Mouse (Mus musculus) kidney, postnatal 4 days (tissue): ENCODE measurements around the gene Tnfrsf1b.

Source experiments
- DNase-seq, 2 experiments: peaks; one replicate each; pipeline ENCODE4 v3.0.0; 2021; ENCODE audit warnings: mixed read lengths in 2 of 2

Tnfrsf1b gene

DNA sequence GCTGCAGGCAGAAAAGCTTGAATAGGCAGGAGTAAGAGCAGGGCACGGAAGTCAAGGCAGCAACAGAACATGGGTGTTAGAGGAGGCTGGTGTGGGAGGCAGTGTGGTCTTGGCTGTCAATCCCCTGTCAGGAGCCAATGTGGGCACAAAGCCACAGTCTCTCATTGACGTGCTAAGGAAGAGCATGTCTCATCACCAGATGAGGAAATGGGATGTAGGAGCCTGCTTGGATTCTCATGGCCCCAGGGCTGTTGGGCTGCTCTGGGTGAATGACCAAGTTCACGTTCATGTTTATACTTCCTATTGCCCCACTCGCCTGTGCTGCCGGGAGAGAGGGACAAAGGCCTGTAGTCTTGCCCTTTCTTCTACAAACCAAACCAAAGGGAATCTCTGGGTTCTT is 28.8 kb downstream of the Tnfrsf1b start:
- DNase-seq: no peak

DNA sequence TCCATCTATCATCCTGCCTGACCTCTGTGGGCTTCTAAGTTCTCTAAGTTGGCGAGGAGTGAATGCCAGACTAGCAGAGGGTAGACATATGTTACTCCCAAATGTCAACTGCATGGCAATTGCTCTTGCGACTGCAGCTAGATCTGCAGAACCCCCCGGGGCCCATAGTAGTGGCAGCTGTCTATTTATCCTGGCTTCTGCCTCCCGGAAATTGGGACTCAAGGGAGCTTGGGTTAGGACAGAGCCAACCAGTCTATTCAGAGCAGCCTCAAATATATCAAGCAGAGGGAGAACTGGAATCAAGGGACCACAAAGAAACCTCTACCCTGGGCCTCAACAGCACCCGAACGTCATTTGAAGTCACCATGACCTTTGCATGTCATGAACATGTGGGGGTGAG is 29.6 kb downstream of the Tnfrsf1b start:
- DNase-seq: no peak

DNA sequence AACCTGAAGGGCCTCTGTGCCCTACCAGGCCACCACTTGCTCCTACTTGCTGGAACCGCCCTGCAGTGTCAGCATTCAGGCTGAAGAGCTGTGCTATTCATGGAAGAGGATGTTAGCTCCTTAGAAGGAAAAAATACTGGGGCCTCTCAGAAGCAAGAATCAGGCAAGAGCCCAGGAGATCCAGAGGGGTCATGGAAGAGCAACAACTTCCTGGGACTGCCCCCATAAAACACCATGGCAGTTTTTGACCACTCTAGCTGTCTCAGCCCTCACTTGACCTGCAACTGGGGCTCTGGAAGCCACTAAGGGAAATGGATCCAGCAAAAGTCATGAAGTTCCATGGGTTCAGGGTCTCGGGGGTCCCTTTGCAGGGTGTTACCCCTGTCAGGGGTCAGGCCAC is 31.3 kb downstream of the Tnfrsf1b start:
- no peak for DNase-seq

DNA sequence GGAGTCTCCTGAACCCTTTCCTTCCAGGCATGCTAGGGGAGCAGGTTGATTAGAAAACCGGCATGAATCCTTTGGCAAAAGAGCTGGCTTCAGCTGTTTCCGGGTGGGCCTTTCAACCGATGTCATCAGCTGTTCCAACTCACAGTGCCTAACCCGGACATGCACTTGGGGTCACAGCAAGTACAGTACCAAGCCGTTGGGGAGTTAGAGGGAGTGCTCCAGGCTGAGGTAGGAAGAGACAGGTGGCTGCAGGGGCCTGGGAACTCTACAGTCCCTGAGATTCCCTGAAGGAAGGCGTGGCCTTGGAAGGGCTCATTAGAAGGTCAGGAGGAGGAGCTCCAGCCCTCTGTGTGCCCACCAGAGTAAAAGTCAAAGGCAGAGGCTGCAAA is 31.9 kb downstream of the Tnfrsf1b start:
- DNase-seq: no peak

DNA sequence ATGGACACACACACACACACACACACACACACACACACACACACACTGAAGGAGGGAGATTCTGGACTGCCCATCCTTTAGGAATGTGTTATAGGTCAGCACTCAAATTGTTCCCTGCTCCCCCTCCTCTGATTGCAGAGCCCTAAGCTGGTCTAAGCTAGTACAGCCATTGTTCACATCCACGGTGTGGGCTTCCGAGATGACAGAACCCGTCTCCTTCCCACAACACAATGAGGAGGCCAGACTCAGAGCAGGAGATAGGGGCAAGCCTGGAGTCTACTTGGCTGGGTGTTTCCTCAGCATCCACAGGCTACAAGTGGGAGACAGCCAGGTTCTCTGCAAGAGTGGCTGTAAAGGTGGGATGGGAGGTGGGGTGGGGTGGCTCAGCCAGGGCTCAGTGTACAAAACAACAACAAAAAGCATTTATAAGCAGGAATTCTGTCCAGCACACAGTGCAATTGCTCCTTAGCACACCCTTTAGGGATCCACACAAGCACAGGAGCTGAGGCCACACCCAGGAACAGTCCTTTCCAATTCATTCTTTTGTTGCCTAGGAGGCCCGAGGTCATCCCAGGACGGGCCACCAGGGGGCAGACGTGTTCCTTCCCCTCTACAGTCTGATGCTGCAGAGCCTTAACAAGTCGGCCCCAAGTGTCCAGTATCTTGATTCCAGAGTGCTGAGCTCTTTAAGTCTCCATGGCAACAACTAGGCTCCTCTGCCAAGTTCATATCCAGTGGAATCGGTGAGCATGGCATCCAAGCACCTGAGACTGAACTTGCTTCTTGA is 32.5 kb downstream of the Tnfrsf1b start:
- DNase-seq: peak; percentile 94 to 95

DNA sequence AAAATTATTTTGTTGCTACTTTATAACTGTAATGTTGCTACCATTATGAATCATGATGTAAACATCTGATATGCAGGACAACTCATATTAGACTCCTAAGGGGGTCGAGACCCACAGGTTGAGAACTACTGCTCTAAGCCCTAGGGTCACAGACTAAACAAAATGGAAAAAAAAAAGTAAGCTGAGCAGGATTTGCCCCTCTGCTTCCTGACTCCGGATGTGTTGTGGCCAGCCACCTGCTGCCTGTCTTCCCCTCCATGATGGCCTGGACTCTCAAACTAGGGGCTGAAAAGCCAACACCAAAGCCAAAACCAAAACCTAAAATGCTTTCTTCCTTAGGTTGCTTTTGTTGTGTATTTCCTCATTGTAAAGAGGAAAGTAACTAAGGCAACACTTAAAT is 35.6 kb downstream of the Tnfrsf1b start:
- no peak for DNase-seq

DNA sequence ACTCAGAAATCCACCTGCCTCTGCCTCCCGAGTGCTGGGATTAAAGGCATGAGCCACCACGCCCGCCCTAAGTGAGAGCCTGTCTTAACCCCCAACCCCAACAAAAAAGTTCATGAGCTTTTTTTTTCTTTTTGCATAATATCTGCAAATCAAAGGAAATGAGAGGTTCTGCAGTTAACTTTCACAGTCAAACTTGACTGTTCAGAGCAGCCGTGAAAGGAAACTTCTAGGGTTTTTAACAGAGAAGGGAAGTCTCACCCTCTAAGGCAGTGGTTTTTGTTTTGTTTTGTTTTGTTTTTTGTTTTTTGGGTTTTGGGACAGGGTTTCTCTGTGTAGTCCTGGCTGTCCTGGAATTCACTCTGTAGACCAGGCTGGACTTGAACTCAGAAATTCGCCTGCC is 36.1 kb downstream of the Tnfrsf1b start:
- DNase-seq: no peak

DNA sequence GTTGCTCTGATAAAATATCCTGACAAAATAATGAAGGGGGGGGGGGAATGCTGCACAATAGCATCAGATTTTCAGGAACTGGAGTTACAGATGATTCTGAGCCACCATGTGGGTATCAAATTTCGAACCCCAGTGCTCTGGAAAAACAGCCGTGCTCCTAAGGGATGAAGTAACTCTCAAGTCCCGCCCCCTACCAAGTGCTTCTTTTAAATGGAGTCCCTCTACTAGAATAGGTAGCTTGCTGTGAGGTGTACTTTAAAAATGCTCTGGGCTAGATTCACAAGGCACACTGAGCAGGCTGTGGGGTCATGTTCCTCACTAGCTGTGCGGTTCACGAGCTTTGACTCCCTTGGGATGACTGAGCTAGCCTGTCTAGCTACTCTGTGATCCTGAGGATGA is 37.0 kb downstream of the Tnfrsf1b start:
- DNase-seq: no peak

DNA sequence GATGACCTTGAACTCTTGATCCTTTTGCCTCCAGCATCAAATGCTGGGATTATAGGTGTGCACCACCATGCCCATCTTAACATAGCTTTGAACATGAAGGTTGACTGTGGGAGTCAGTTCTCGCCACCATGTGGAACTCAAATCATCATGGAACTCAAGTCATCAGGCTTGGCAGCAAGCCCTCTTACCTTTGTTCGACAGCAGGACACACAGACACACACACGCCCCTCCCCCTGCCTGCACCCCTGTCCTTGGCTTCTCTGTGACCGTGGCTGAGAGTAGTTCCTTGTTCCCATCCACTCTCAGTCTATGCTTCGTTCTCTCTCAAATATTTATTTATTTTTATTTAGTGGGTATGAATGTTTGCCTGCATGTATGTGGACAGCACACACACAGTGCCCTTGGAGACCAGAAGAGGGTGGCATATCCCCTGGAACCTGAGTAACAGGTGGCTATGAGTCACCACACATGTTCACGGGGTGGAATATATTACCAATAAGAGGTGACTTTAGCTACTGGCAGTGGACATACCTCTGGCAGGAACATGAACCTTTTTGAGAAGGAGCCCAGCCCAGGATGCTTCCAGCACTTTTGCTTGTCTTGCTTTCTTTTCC is 37.5 kb downstream of the Tnfrsf1b start:
- no peak for DNase-seq

DNA sequence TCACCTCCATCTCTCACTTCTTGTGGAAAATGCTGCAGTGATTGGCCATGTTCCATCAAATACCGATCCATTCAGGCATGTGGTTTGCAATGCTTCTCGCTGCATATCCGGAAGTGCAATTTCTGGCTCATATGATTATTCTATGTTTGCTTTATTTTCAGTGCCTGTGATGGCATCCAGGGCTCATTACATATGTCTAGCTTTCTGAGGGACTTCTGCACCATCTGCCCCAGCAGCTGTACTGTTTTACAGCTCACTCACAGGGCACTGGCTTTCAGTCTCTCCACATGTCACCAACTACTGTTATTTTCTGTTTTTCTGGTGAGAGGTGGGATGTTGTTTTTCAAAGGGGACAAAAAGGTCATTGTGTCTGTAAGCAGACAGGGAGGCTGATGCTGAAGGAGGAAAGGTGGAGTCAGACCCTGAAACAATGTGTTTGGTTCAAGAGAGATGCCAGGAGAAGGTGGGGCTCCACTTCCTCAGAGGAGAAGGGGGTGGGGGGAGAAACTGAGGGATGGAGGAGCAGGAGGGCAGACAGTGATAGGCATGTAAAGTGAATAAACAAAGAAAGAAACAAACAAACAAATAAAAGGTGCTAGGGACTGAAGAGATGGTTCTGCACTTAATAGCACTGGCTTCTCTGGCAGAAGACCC is 38.8 kb downstream of the Tnfrsf1b start:
- no peak for DNase-seq

DNA sequence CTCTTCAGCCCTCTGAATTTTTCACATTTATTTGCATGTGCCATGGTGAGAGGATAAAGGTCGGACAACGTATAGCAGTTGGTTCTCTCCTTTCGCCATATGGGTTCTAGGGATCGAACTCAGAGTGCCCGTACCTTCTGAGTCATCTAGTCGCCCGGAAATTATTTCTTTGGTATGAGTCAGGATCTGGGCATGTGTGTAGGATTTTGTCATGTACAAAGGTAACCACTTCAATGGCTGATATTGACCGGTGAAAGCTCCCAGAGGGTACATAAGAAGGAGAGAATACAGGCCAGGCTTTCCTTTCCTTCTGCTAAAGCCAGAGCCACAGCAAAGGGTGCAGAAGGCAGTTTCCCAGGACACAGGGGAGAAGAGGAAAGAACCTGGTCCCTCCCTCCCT is 41.9 kb downstream of the Tnfrsf1b start:
- no peak for DNase-seq

DNA sequence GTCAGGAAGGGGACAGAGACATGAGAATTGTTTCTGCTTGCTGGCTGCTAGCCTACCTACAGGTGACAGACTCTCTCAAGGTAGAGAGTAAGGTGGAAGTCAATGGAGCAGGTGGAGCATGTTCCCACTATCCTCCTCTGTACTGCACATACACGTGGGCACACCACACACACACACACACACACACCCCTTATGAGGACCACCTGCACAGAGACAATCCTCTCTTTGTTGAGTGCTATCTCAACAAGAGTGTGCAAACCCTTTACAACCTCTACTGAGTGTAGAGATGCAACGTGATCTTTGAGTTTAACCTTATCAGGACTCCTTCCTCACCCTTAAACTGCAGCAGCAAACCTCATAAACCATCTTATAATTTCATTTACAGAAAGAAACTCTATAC is 43.4 kb downstream of the Tnfrsf1b start:
- no peak for DNase-seq

DNA sequence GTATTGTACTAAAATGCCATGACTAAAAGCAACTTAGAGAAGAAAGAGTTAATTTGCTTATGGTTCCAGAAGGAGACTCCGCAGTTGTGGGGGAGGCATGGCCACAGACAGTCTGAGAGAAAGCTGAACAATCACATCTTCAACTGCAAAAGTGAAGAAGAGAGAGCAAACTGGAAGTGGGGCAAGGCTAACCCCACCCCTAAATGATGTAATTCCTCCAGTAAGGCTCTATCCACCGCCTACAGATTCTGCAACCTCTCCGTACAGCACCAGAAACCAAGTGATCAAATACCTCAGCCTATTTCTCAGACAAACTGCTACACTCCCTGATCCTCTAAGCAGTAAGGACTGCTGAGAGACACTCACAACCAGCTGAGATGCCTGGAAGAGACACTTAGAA is 45.2 kb downstream of the Tnfrsf1b start:
- no peak for DNase-seq

DNA sequence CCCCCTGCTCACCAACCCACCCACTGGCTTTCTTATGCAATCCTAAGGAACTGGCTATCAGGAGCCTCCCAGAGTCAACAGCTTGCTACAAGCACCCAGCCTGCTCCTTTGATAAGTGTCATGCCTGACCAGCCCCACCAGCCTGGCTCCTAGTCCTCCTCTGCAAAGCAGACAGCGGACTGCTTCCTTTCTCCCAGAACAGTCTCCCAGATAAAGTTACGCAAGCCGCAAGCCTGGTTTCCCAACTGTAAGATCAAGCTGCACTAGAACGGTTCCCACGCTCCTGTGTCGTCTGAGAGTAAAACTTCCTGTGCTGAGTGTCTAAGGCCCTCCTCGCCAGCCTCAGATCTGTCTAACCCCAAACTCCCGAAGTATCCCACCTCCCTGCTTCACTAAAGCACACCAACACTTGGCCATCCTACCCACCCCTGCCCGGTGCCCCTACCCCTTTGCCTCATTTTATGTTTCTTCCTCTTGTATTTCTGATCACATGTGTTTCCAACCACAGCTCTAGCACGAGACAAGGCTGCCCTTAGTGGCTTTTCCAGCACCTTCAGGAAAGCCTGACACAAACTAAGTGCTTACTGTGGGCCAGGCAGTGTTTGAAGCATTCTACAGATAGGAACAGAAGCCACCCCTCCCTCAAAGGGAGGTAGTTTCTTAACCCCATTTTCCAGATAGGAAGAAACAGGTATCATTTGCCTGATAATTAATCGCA is 46.5 kb downstream of the Tnfrsf1b start:
- peak in 1 of 2 experiments; percentile 22 for DNase-seq

DNA sequence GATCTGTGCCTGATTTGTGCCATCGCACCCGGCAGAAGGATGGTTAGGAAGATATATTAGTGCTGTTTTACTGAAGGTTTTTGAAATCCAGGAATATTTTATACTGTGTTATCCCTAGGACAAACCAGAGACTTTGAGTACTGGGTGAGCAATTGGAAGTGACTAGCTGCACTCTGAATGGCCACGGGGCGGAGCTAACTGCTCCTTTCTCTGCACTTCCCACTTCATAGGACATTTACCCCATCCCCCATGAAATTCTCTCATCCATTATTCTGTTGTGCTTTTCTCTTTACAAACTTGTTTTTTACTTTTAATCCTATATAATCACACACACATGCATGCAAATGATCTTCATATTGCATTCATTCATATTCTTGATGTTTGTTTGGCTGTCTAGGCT is 50.1 kb downstream of the Tnfrsf1b start:
- DNase-seq: no peak

DNA sequence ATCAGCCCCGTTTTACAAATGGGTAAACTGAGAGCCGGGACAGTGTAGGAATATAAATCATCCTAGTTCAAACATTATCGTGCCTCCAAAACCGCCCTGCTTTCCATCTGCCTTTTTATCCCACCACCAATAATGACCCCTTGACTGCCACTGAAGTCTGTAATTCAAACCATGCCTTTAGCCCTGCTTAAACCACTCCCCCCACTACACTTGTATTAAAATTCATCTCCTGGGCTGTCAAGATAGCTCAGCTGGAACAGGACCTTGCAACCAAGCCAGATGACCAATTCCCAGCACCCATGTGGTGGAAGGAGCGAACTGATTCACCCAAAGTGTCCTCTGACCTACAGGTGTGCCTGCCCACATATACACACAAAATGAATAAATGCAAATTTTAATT is 51.5 kb downstream of the Tnfrsf1b start:
- DNase-seq: no peak

DNA sequence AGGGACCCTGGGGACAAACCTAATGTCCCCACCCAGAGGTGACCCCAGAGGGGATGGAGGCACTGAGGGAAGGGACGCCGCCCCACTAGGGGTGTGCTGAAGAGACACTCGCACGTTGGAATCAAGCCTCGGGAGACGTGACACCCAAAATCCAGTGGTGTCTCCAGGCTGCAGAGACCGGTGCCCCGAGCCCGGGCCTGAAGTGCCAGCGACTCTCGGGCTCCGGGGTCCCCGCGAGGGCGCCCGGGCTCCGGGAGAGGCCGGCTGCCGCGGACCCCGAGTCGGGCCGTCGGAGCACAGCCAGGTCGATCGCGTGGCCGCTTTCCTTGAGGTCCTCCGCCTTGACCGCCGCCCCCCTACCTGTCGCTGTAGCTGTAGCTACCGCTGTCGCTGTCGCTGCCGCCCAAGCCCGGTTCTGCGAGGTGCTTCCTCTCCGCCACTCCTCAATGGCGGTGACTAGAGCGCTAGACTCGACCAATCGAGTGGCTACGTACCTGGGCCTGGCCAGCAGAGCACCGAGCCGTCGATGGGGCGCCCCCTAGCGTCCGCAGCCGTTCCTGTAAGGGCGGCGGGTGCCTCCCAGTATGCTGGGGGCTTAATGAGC is 52.0 kb downstream of the Tnfrsf1b start, which contains the start of gene Vps13d:
Vps13d (minus strand) TSS at position 447 of the 604 bp plus-strand sequence.
- DNase-seq: peak; percentile 96

DNA sequence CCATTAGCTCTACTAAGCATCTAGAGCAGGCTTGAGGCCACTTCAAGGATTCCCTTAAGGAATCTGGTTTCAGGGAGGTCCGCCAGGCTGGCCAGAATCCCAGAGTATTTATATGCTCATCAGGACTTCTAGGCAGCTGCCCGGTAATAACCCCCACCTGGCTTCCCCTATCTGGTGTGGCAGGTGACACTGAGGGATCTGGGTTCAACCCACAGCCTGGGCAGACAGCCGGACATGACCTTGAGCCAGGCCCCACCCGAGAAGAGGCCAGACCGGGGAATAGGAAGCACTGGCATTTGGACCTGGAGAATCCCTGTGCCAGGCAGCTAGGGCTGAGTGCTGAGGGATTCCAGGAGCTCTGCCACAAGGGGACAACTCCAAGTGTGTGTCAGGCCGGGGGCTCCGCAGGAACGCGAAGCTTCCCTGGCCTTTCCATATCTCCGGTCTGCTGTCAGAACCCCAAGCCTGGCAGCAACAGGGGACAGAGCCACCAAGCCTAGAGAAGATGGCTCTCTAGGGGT is 52.6 kb downstream of the Tnfrsf1b start:
- peak; percentile 36 to 53 for DNase-seq

DNA sequence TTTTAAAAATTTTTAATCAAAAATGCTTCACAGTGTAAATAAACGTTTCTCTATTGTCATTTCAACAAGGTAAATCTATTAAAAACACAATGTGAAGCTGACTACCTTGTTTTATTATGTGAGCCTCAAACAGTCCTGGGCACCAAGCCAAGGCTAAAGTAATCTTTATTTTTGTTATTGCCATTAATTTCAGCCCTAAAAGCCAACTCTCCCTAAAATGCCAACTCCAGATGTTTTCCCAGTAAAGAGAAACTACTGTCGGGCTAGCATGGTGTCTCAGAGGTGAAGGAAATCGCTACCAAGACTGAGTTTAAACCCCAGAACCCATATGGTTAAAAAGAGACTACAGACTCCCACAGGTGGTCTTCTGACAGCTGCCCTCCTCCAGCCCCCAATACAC is 53.3 kb downstream of the Tnfrsf1b start:
- DNase-seq: no peak

DNA sequence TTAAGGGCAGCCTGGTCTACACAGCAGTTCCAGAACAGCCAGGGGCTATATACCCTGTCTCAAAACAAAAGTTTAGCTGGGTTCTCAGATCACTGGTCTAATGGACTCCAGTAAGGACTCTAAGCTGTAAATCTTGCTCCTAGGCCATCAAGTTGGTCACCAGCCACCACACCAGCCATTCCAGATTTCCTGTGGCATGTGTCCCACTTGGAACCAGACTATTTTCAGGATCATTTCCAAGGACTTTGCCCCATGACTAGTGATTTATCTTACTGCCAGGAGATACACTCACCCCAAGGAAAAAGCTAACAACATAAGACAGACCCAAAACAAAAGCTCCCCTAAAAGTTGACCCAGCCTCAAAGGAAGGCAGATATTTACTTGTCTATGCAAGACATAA is 54.0 kb downstream of the Tnfrsf1b start:
- DNase-seq: no peak

DNA sequence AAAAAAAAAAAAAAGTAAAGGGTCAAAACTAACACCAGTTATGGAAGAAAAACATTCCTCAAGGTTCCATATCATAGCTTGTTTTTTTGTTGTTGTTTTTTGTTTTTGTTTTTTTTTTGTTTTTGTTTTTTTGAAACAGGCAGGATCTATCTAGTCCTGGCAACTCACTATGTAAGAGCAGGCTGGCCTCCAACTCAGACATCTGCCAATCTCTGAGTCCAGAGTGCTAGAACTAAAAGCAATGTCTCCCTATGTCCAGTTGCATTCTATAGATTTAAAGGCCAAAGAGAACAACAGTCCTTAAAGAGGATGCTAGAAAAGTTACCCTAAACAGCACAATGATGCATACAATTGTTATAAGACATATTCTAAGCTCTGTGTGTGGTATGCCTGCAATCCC is 58.1 kb downstream of the Tnfrsf1b start:
- DNase-seq: no peak

DNA sequence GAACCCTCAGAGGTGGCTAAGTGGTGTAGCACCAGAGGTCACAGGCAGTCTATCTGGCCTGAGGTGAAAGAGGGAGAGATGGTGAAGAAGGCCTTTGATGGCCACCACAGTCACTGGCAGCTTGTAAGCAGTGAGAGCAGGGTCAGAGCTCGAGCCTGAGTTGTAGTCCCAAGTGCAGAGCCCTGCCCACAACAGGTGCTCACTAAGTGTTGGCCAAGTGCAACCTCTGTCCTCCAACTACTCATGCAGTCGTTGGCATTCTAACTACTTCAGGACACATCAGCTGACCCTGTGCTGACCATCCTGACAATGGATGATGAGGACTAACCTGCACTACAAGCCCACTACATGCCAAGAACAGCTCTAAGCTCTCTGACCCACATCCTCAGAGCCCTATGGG is 59.1 kb downstream of the Tnfrsf1b start:
- DNase-seq: no peak
